Mouse (Mus musculus) midbrain, postnatal 0 days (tissue): ENCODE measurements around the gene Tmem161a. TPM values are rescaled to one million over a fixed set of nuclear protein-coding genes. Genes with fewer than 3 reads are reported as not detected.
"Not testable (repeated sequence)": the region's sequence is repeated elsewhere in the genome, so short reads cannot be mapped to it uniquely, and the experiment has no call there.

Experiments
- ATAC-seq: fragments of 200-750 bp; cut with Nextera tagmentation; 2 replicates; pipeline ENCODE4 v1.8.0; 2017; ENCODE audit warnings: moderate number of reproducible peaks, mild to moderate bottlenecking, moderate TSS enrichment, moderate library complexity; ENCODE audit not compliant: low FRiP score
- DNase-seq: peaks from one replicate; pipeline ENCODE4 v3.0.0-alpha.2; 2015; ENCODE audit warnings: low spot score
- H3K27ac ChIP-seq: fragments of 300-500 bp; sonication (generic); 2 replicates; pipeline ENCODE4 v1.5.1; 2014; ENCODE audit warnings: low read depth, mild to moderate bottlenecking, low read length, mixed read lengths
- H3K27me3 ChIP-seq: fragments of 300-500 bp; sonication (generic); 2 replicates; pipeline ENCODE4 v1.6.1; 2014; ENCODE audit warnings: low read length, control low read depth, mixed read lengths; ENCODE audit not compliant: insufficient read depth
- H3K36me3 ChIP-seq: fragments of 300-500 bp; sonication (generic); 2 replicates; pipeline ENCODE4 v1.6.1; 2014; ENCODE audit warnings: low read length, control low read depth, mixed read lengths; ENCODE audit not compliant: insufficient read depth
- H3K4me1 ChIP-seq: fragments of 300-500 bp; sonication (generic); 2 replicates; pipeline ENCODE4 v1.6.1; 2014; ENCODE audit warnings: mild to moderate bottlenecking, control low read depth, antibody characterized with exemption, low read length, mixed read lengths; ENCODE audit not compliant: insufficient read depth
- H3K4me2 ChIP-seq: fragments of 300-500 bp; sonication (generic); 2 replicates; pipeline ENCODE4 v1.6.1; 2014; ENCODE audit warnings: low read depth, mild to moderate bottlenecking, low read length, mixed read lengths; ENCODE audit not compliant: poor library complexity, severe bottlenecking
- H3K4me3 ChIP-seq: fragments of 300-500 bp; sonication (generic); 2 replicates; pipeline ENCODE4 v1.5.1; 2014; ENCODE audit warnings: low read depth, mild to moderate bottlenecking, low read length, moderate library complexity
- H3K9ac ChIP-seq: fragments of 300-500 bp; sonication (generic); replicated peaks from 2 replicates; pipeline ENCODE4 v1.6.1; 2014; ENCODE audit warnings: mild to moderate bottlenecking, low read length, moderate library complexity, mixed read lengths; ENCODE audit not compliant: poor library complexity, severe bottlenecking
- H3K9me3 ChIP-seq: fragments of 300-500 bp; sonication (generic); 2 replicates; pipeline ENCODE4 v1.6.1; 2016; ENCODE audit warnings: low read length, control low read depth
- CTCF ChIP-seq: IDR thresholded peaks from 2 replicates; pipeline ENCODE4 v1.5.1; 2016; ENCODE audit warnings: antibody characterized with exemption, mild to moderate bottlenecking
- WGBS: fragments of 180-500 bp; shearing (Covaris S2); extraction: QIAGEN DNeasy Blood & Tissue Kit; methylation state at CpG from one replicate; pipeline ENCODE4 v1.1.7; 2014; 5-methylcytosine and 5-hydroxymethylcytosine counted together
- polyA plus RNA-seq: library from polyadenylated mRNA; unstranded; fragments of >200 nt; fragmentation: Nextera tagmentation; extraction: Ambion mirVana; gene quantifications from 2 replicates; pipeline ENCODE4 v1.2.1, GENCODE M21; 2015
- total RNA-seq: library from RNA; depleted of rRNA; stranded (reverse); fragments of >200 nt; gene quantifications from 2 replicates; pipeline ENCODE4 v1.2.3, GENCODE M21; 2014

The Tmem161a gene
- total and polyA plus RNA-seq, 2 experiments from 2014 or later, result 49.5 to 64.8 TPM

- H3K27ac ChIP-seq, result no peak overlapping the region
Measured at GRCm38 (mm10) chr8:70214411-70214810, 42.3 kb downstream of the Tmem161a start.

GRCm38 (mm10) chr8:70215092-70215491 lies 42.9 kb downstream of the Tmem161a start:
- ATAC-seq, result no peak
- no peak overlapping the region for H3K27ac ChIP-seq
- no peak for TF ChIP-seq CTCF

More at GRCm38 (mm10) chr8:70214411-70214810, 42.3 kb downstream of the Tmem161a start:
- no peak for ATAC-seq
- H3K4me2 ChIP-seq, result no peak overlapping the region
- no peaks in the 10 kb centered on the region; the same call in 1 of the 2 replicates for H3K4me1 ChIP-seq
- H3K36me3 ChIP-seq, result no peaks in the 10 kb centered on the region
- WGBS, result 75% methylated on average over 3 of the region's 3 CpGs
- no peaks in the 10 kb centered on the region for H3K9me3 ChIP-seq
- no peaks in the 10 kb centered on the region for H3K27me3 ChIP-seq
- DNase-seq, result no peak
- H3K9ac ChIP-seq, result no peak overlapping the region
- H3K4me3 ChIP-seq, result no peak overlapping the region
- no peak for TF ChIP-seq CTCF

GRCm38 (mm10) chr8:70216161-70216560 lies 44.0 kb downstream of the Tmem161a start:
- not testable (repeated sequence) for H3K9me3 ChIP-seq, H3K9ac ChIP-seq, H3K4me1 ChIP-seq, H3K4me2 ChIP-seq, H3K36me3 ChIP-seq, H3K27ac ChIP-seq, DNase-seq, H3K27me3 ChIP-seq, H3K4me3 ChIP-seq, ATAC-seq
- 63% methylated on average over 3 of the region's 3 CpGs for WGBS

More at GRCm38 (mm10) chr8:70215092-70215491, 42.9 kb downstream of the Tmem161a start:
- H3K4me1 ChIP-seq, result no peaks in the 10 kb centered on the region; the same call in 1 of the 2 replicates
- no peaks in the 10 kb centered on the region for H3K9me3 ChIP-seq
- 0 out of 2 replicates have a peak, but pooled peaks cover 2% of the 10 kb centered on the region for H3K36me3 ChIP-seq
- no peak overlapping the region for H3K9ac ChIP-seq
- WGBS, result 73% methylated on average over 5 of the region's 5 CpGs
- no peak overlapping the region for H3K4me2 ChIP-seq
- no peak for DNase-seq
- no peak overlapping the region for H3K4me3 ChIP-seq
- no peaks in the 10 kb centered on the region for H3K27me3 ChIP-seq

- Histone ChIP-seq H3K4me1 (no peaks in the 10 kb centered on the region; the same call in 1 of the 2 replicates), H3K27me3 (no peaks in the 10 kb centered on the region), H3K9me3 (no peaks in the 10 kb centered on the region), H3K4me3 (no peak overlapping the region), H3K36me3 (peaks cover 7% of the 10 kb centered on the region; the same call in 1 of the 2 replicates), H3K27ac (no peak overlapping the region), H3K4me2 (no peak overlapping the region), H3K9ac (no peak overlapping the region)
- DNase-seq (peak; percentile 90), ATAC-seq (no peak)
- no peak for TF ChIP-seq CTCF
- WGBS, result 40% methylated on average over 1 of the region's 1 CpGs
Measured at GRCm38 (mm10) chr8:70216566-70216965, 44.4 kb downstream of the Tmem161a start.

- Histone ChIP-seq H3K4me3 (no peak overlapping the region), H3K4me1 (no peaks in the 10 kb centered on the region; the same call in 1 of the 2 replicates), H3K36me3 (peaks cover 16% of the 10 kb centered on the region), H3K27me3 (no peaks in the 10 kb centered on the region), H3K4me2 (no peak overlapping the region), H3K27ac (no peak overlapping the region), H3K9ac (no peak overlapping the region), H3K9me3 (no peaks in the 10 kb centered on the region)
- no peak for ATAC-seq
- no peak for TF ChIP-seq CTCF
- DNase-seq, result no peak
Measured at GRCm38 (mm10) chr8:70217441-70217840, 45.3 kb downstream of the Tmem161a start.

GRCm38 (mm10) chr8:70219107-70219684 lies 47.0 kb downstream of the Tmem161a start:
- DNase-seq, result peak; percentile 26
- Histone ChIP-seq H3K4me2 (no peak overlapping the region), H3K9ac (0 out of 2 replicates have a peak overlapping the region, but pooled peaks have one; percentile 13), H3K27ac (no peak overlapping the region), H3K4me1 (no peaks in the 10 kb centered on the region; the same call in 1 of the 2 replicates), H3K27me3 (no peaks in the 10 kb centered on the region), H3K36me3 (peaks cover 34% of the 10 kb centered on the region), H3K9me3 (no peaks in the 10 kb centered on the region), H3K4me3 (no peak overlapping the region)
- ATAC-seq, result no peak
- 57% methylated on average over 5 of the region's 5 CpGs for WGBS
- no peak for TF ChIP-seq CTCF
